Mouse (Mus musculus): ENCODE results near the gene Bhlhe23. TPM values are rescaled to one million over a fixed set of nuclear protein-coding genes. Genes with fewer than 3 reads are reported as not detected.

Gene Bhlhe23
- polyA plus RNA-seq, 1 experiment from 2014 or later: not detected

GRCm38 (mm10) chr2:180731984-180732383 lies 44.7 kb downstream of the Bhlhe23 start:
- no peak overlapping the region for H3K9ac ChIP-seq (replicated peaks; ENCODE audit: low read length)
- no peaks in the 10 kb centered on the region for H3K9me3 ChIP-seq (ENCODE audit: low read length)
- WGBS: 69% methylated on average over 6 of the region's 6 CpGs
- H3K36me3 ChIP-seq (ENCODE audit: insufficient read depth, low read length): no peaks in the 10 kb centered on the region
- H3K4me1 ChIP-seq (ENCODE audit: insufficient read depth, low read length): no peaks in the 10 kb centered on the region
- no peak for ATAC-seq (ENCODE audit: low FRiP score, low TSS enrichment)
- H3K4me3 ChIP-seq (ENCODE audit: low read length): no peak overlapping the region
- H3K27ac ChIP-seq (ENCODE audit: low read length): no peak overlapping the region
- no peak overlapping the region for H3K4me2 ChIP-seq (replicated peaks; ENCODE audit: low read depth, low read length)
- H3K27me3 ChIP-seq (ENCODE audit: insufficient read depth, low read length): no peaks in the 10 kb centered on the region

- Histone ChIP-seq H3K9ac (replicated peaks; ENCODE audit: low read length) (no peak overlapping the region), H3K4me1 (ENCODE audit: insufficient read depth, low read length) (no peaks in the 10 kb centered on the region), H3K27me3 (ENCODE audit: insufficient read depth, low read length) (no peaks in the 10 kb centered on the region; the same call in 1 of the 2 replicates), H3K4me3 (ENCODE audit: low read length) (no peak overlapping the region), H3K4me2 (replicated peaks; ENCODE audit: low read depth, low read length) (no peak overlapping the region), H3K36me3 (ENCODE audit: insufficient read depth, low read length) (no peaks in the 10 kb centered on the region), H3K27ac (ENCODE audit: low read length) (no peak overlapping the region), H3K9me3 (ENCODE audit: low read length) (no peaks in the 10 kb centered on the region)
- no peak for ATAC-seq (ENCODE audit: low FRiP score, low TSS enrichment)
- 56% methylated on average over 3 of the region's 3 CpGs for WGBS
Observed at GRCm38 (mm10) chr2:180731036-180731435, 45.7 kb downstream of the Bhlhe23 start.

GRCm38 (mm10) chr2:180727613-180728021 lies 49.1 kb downstream of the Bhlhe23 start:
- Histone ChIP-seq H3K4me3 (ENCODE audit: low read length) (no peak overlapping the region), H3K27me3 (ENCODE audit: insufficient read depth, low read length) (no peaks in the 10 kb centered on the region; the same call in 1 of the 2 replicates), H3K4me1 (ENCODE audit: insufficient read depth, low read length) (peaks cover 17% of the 10 kb centered on the region), H3K9me3 (ENCODE audit: low read length) (no peaks in the 10 kb centered on the region), H3K36me3 (ENCODE audit: insufficient read depth, low read length) (peaks cover 14% of the 10 kb centered on the region), H3K9ac (replicated peaks; ENCODE audit: low read length) (no peak overlapping the region), H3K27ac (ENCODE audit: low read length) (no peak overlapping the region), H3K4me2 (replicated peaks; ENCODE audit: low read depth, low read length) (no peak overlapping the region)
- no peak for ATAC-seq (ENCODE audit: low FRiP score, low TSS enrichment)
- 51% methylated on average over 4 of the region's 4 CpGs for WGBS

- ATAC-seq (ENCODE audit: low FRiP score, low TSS enrichment): no peak
- no peak overlapping the region for H3K27ac ChIP-seq (ENCODE audit: low read length)
- 65% methylated on average over 6 of the region's 6 CpGs for WGBS
- no peak overlapping the region for H3K4me3 ChIP-seq (ENCODE audit: low read length)
- H3K36me3 ChIP-seq (ENCODE audit: insufficient read depth, low read length): peaks cover 21% of the 10 kb centered on the region
- H3K9me3 ChIP-seq (ENCODE audit: low read length): no peaks in the 10 kb centered on the region
- H3K9ac ChIP-seq (replicated peaks; ENCODE audit: low read length): no peak overlapping the region
- peaks cover 17% of the 10 kb centered on the region for H3K4me1 ChIP-seq (ENCODE audit: insufficient read depth, low read length)
- no peaks in the 10 kb centered on the region; the same call in 1 of the 2 replicates for H3K27me3 ChIP-seq (ENCODE audit: insufficient read depth, low read length)
- no peak overlapping the region for H3K4me2 ChIP-seq (replicated peaks; ENCODE audit: low read depth, low read length)
Observed at GRCm38 (mm10) chr2:180726658-180727442, 49.9 kb downstream of the Bhlhe23 start.

- no peak overlapping the region for H3K4me2 ChIP-seq (replicated peaks; ENCODE audit: low read depth, low read length)
- no peaks in the 10 kb centered on the region; the same call in 1 of the 2 replicates for H3K27me3 ChIP-seq (ENCODE audit: insufficient read depth, low read length)
- no peaks in the 10 kb centered on the region for H3K9me3 ChIP-seq (ENCODE audit: low read length)
- ATAC-seq (ENCODE audit: low FRiP score, low TSS enrichment): no peak
- no peak overlapping the region for H3K27ac ChIP-seq (ENCODE audit: low read length)
- 34% methylated on average over 7 of the region's 8 CpGs for WGBS
- peaks cover 29% of the 10 kb centered on the region for H3K36me3 ChIP-seq (ENCODE audit: insufficient read depth, low read length)
- H3K4me3 ChIP-seq (ENCODE audit: low read length): no peak overlapping the region
- peaks cover 17% of the 10 kb centered on the region for H3K4me1 ChIP-seq (ENCODE audit: insufficient read depth, low read length)
- no peak overlapping the region for H3K9ac ChIP-seq (replicated peaks; ENCODE audit: low read length)
Observed at GRCm38 (mm10) chr2:180725856-180726629, 50.7 kb downstream of the Bhlhe23 start.

- Histone ChIP-seq H3K9me3 (ENCODE audit: low read length) (no peaks in the 10 kb centered on the region), H3K27me3 (ENCODE audit: insufficient read depth, low read length) (no peaks in the 10 kb centered on the region; the same call in 1 of the 2 replicates), H3K9ac (replicated peaks; ENCODE audit: low read length) (peak overlapping the region; percentile 44), H3K4me2 (replicated peaks; ENCODE audit: low read depth, low read length) (peak overlapping the region; percentile 56), H3K36me3 (ENCODE audit: insufficient read depth, low read length) (peaks cover 35% of the 10 kb centered on the region), H3K27ac (ENCODE audit: low read length) (no peak overlapping the region), H3K4me3 (ENCODE audit: low read length) (peak overlapping the region; percentile 33), H3K4me1 (ENCODE audit: insufficient read depth, low read length) (peaks cover 17% of the 10 kb centered on the region)
- 4% methylated on average over 6 of the region's 6 CpGs for WGBS
- peak; percentile 35; the same call in 1 of the 2 replicates for ATAC-seq (ENCODE audit: low FRiP score, low TSS enrichment)
Observed at GRCm38 (mm10) chr2:180725414-180725778, 51.3 kb downstream of the Bhlhe23 start.

GRCm38 (mm10) chr2:180724585-180725413 lies 51.9 kb downstream of the Bhlhe23 start, which contains the start of gene Slc17a9:
Gene Slc17a9, plus strand, starts transcription at chr2:180725263.
- Histone ChIP-seq H3K27me3 (ENCODE audit: insufficient read depth, low read length) (no peaks in the 10 kb centered on the region; the same call in 1 of the 2 replicates), H3K4me3 (ENCODE audit: low read length) (peak within 1 kb of the TSS; percentile 33), H3K36me3 (ENCODE audit: insufficient read depth, low read length) (peaks cover 41% of the 10 kb centered on the region), H3K9ac (replicated peaks; ENCODE audit: low read length) (peak within 1 kb of the TSS; percentile 44), H3K9me3 (ENCODE audit: low read length) (no peaks in the 10 kb centered on the region), H3K4me1 (ENCODE audit: insufficient read depth, low read length) (peaks cover 17% of the 10 kb centered on the region), H3K4me2 (replicated peaks; ENCODE audit: low read depth, low read length) (peak within 1 kb of the TSS; percentile 56), H3K27ac (ENCODE audit: low read length) (peak within 1 kb of the TSS; percentile 20; the same call in 1 of the 2 replicates)
- peak; percentile 87 for ATAC-seq (ENCODE audit: low FRiP score, low TSS enrichment)
- WGBS: 5% methylated on average over 18 of the region's 18 CpGs
